Mouse (Mus musculus) frontal cortex, postnatal 25 days (tissue): ENCODE data around the gene Foxp1.

ENCODE experiments used
- DNase-seq, 2 experiments: peaks; one replicate each; pipeline ENCODE4 v3.0.0; 2022; ENCODE audit warnings: low spot score in 2 of 2

Foxp1 gene

DNA sequence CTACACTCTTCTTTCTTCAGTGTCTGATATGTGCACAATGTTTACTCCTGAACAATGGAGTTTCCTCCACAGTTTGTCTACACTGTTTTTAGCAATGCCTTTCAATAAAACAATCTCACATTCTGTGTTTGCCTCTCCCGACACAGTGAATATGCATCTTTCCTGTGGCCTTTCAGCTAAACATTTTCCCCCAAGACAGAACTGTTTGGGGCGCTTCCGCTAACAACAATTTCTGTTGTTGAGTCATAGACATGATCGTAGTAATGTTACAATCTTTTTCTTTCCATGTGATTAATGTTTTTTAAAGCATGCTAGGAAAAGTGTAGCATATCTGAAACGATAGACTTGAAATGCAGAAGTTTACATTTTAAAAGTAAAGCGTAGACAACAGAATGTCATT lies 194.4 kb downstream of the Foxp1 start:
- DNase-seq, result no peak

- no peak for DNase-seq
Observed at GRCm38 (mm10) chr6:99327721-99328120, 194.8 kb downstream of the Foxp1 start.

- DNase-seq, result no peak
Observed at GRCm38 (mm10) chr6:99325881-99326280, 196.6 kb downstream of the Foxp1 start.

DNA sequence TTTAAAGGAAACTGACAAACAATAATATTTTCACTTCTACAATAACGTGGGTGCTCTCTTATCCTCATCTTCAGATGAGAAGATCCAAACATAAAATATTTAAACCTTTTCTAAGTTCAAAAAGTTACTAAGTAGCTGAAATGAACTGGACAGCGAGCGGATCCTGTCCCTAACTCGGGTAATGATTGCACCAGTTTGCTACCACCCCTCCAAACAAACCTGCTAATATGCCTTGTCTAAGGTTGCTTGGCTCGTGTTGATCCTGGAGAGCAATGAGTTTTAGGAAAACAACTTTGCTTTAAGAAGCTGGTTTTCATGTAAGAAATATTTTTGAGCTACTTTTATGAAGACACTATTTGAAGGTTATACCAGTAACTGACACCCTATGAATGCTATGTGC lies 197.1 kb downstream of the Foxp1 start:
- no peak for DNase-seq

- DNase-seq, result no peak
Observed at GRCm38 (mm10) chr6:99322132-99322904, 200.2 kb downstream of the Foxp1 start.

- no peak for DNase-seq
Observed at GRCm38 (mm10) chr6:99320444-99320843, 202.1 kb downstream of the Foxp1 start.

GRCm38 (mm10) chr6:99319415-99320405 lies 202.8 kb downstream of the Foxp1 start:
- no peak for DNase-seq

DNA sequence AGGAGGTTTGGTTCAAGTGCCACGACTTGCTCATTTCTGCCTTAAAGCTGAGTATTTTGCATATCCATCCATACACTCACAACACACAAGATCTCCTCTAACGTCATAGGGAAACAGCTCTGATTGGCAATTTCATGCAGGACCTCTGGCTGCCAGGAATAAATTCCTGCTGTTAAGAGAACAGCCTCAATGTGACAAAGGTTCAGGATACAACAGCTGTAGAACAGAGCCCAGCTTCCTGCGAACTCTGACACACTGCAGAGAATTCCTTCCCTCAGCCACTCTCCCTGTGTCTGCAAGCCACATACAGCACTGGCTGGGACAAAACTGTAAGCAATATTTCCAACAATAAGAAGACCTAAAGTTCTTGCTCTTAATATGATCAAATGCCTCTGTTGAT lies 207.8 kb downstream of the Foxp1 start:
- no peak for DNase-seq

DNA sequence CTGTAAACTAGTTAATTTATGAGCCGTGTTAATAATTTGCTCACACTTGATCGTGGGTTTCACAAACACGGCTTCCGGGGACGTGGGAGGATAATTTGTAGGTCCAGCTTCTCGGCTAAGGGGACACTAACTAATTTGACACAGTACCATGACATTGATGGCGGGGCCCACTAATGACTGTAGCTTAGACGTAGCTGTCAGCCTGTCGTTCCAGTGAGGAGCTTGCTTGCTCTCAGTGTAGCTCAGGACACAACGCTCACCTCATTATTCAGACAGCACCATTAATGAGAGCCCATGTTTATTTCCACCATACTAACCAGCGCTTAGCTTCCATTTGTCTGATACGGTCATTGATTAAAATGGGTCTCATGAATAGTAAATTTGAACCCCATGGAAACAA lies 212.0 kb downstream of the Foxp1 start:
- no peak for DNase-seq

DNA sequence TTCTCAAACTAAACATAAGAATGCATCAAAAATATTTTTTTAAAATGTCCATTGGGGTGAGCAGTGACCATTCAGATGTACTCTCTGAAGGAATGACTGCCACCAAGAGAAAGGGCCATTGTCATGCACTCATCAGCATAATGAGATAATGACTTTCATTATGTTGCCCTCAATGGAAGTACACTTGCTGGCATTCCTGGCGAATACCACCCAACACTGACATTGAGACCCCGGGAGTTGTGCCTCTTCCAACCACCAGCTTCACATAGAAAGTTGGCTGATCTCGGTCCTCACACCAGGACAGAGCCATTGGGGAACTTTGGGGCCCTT lies 212.4 kb downstream of the Foxp1 start:
- no peak for DNase-seq

- no peak for DNase-seq
Observed at GRCm38 (mm10) chr6:99309466-99310170, 212.9 kb downstream of the Foxp1 start.

- DNase-seq, result no peak
Observed at GRCm38 (mm10) chr6:99305751-99306150, 216.8 kb downstream of the Foxp1 start.

GRCm38 (mm10) chr6:99305236-99305635 lies 217.3 kb downstream of the Foxp1 start:
- no peak for DNase-seq

DNA sequence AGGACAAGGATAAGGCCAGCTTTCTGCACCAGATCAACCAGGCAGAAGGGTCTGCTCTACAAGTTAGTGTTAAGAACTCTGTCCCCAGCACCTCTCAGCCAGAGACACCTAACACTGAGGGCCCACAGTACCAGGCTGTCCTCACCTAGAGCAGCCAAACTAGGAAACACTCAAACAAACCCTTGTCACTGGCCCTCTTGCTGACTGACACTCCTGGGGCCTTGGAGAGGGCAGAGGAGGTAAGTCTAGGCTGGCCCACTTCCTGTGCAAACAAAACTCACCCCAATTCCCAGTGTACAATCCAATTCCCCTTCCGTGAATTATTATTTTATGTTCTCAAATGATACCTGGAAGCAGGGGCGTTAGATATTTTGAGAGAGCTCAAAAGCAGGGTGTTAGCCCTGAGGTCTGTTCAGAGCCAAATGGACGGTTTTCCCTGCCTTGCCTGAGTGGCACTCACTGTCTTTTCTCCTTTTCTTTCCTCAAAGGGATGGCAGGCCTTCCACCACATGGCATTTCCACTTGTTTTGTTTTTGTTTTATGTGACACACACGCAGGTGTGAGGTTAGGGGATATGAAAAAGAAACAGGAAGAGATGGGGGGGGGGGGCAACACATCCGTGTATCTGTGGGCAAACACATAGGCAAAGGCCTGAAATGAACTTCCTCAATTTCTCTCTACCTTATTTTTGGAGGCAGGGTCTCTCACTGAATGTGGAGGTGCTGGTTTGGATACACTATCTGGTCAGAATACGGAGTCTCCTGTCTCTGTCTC lies 219.7 kb downstream of the Foxp1 start:
- no peak for DNase-seq

DNA sequence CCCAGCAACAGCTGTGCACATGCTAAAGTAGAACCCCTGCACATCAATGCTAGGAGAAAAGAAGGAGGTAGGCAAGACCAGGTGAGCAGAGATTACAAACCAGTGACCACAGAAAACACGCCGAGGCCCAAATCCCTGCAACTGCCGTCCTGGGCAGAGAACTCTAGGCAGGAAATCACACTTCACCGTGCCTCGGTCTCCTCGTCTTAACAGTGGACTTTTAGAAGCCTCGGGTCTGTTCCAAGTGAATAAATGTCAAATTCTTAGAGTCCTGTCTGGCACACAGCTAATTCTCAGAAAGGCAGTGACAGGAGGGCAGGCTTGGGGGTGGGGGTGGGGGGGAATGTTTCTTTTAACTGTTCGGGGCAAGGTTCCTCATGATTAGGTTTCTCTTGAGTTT lies 220.6 kb downstream of the Foxp1 start:
- DNase-seq, result no peak

DNA sequence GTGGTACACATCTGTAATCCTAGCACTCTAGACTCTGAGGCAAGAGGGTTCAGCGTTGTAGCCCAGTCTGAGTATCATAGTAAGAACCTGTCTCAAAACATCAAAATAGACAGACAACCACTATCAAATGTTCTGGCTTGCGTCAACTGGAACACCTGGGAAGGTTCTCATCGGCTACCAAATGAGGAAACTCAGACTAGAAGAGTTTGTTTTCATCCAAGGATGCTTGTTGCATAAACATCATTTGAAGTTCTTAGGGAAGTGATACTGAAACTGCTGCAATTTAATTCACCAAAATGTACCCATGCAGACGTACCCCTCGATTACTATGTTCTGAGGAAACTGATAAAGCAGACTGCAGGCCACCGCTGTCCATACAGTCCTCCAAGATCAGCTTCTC lies 222.3 kb downstream of the Foxp1 start:
- DNase-seq, result no peak

- no peak for DNase-seq
Observed at GRCm38 (mm10) chr6:99299196-99299595, 223.3 kb downstream of the Foxp1 start.

DNA sequence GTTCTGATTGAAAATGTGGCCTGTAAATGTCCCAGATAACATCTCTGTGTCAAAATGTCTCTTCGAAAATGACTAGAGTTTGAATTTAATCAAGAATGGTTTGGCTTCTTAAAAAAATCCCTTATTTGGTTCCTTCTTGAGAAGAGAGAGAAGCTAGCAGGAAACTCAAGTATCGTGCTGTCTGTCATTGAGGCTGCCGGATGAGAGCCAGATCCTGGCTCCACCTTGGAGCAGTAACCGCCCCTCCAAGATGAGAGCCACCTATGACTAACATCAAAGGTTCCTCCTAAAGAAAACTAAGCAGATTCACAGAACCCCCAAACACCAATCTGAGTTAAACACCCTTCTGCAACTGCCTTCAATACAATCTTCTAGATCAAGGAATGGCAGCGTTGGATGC lies 225.0 kb downstream of the Foxp1 start:
- DNase-seq, result no peak

DNA sequence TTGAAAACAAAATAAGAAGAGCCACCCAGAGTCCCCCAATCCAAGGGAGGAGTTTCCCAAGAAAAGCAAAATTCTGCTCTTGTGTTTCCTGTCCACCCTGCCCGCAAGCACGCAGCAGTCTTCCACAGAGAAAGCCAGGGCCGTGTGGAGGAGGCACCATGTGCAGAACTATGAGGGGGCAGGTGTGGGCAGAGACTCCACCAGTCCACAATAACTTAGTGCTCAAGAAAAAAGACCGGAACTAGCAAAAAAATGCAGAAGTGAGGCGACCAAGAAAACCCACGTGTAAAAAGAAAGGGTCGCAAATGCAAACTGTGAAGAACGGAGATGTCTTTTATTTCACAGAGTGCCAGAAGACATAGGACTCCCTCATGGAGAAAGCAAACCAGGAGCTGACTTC lies 227.0 kb downstream of the Foxp1 start:
- peak in 1 of 2 experiments; percentile 7 for DNase-seq

DNA sequence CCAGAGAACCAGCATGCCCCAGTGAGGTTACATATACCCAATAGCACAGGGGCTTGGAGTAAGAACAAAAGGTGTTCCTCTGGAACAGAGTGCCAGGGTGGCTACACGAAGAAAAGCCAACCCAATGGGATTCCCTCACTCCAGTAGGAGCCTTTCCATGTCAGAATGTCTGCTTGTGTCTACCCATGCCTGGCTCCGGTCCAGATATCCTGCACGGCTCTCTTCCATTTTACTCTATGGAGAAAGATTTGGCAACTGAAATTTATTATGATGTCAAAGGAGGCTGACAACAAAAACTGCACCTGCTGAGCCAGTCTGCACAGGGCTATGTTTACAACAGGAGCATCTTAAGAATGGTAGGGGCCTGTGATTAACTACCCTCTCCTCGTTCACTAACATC lies 233.3 kb downstream of the Foxp1 start:
- DNase-seq, result no peak

DNA sequence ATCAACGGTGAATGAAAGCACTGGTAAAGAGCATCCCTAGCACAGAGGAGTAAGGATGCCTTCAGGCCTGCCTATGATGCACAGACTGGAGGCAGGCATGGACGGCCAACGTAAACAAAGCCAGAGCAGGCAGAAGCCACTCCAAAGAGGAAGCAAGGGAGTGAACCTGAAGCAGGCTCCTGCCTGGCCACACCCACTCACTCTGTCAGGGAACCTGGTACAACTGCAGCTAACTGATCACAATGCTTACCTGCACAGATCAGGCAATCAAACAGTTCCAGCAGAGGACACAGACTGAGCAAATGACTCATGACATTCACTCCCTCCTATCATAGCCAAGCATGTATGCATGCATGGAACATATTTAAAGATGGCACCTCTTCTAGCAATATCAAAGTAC lies 237.5 kb downstream of the Foxp1 start:
- DNase-seq, result no peak

- DNase-seq, result no peak
Observed at GRCm38 (mm10) chr6:99284019-99284418, 238.5 kb downstream of the Foxp1 start.
